Mouse (Mus musculus) layer of hippocampus, adult 8-10 months (tissue): ENCODE data around the gene Dnajb8. TPM values are rescaled to one million over a fixed set of nuclear protein-coding genes. Genes with fewer than 3 reads are reported as not detected.

Experiments used
- DNase-seq, 2 experiments: peaks; one replicate each; pipeline ENCODE4 v3.0.0; 2022; ENCODE audit warnings: low spot score in 2 of 2
- total RNA-seq, 4 experiments: library from RNA; stranded (reverse); gene quantifications; 2 replicates each; pipeline ENCODE4 v1.2.4; 2022

The Dnajb8 gene
- total RNA-seq, 4 experiments from 2014 or later: not detected

DNA sequence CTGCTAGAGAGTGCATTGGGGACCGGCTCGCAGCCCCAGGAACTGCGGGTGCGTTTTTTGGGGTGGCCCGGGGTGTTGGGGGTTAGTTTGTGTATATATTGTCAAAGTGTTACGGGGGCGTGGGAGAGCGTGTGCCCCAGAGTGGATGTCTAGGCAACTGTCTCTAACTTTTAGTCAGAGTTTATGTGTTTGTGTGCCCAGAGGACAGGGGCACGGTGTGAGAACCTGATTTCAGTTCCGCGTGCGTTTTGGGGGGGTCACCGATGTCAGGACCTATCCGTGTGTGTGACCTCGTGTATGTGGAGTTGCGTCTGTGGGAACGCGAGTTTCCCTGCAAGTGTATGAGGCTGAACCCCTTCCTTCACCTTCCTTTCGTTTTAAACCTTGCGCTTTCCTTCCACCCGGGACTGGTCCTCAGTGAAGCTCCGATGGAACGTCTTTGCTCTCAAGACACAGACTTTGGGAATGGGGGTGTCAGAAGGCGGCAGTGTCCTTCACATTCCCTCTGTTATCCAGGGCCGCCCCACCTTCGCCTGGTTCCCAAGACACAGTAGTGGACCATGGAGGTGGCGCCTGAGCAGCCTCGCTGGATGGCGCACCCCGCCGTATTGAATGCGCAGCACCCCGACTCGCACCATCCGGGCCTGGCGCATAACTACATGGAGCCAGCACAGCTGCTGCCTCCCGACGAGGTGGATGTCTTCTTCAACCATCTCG is 22.9 kb upstream of the Dnajb8 start:
- no peak for DNase-seq

DNA sequence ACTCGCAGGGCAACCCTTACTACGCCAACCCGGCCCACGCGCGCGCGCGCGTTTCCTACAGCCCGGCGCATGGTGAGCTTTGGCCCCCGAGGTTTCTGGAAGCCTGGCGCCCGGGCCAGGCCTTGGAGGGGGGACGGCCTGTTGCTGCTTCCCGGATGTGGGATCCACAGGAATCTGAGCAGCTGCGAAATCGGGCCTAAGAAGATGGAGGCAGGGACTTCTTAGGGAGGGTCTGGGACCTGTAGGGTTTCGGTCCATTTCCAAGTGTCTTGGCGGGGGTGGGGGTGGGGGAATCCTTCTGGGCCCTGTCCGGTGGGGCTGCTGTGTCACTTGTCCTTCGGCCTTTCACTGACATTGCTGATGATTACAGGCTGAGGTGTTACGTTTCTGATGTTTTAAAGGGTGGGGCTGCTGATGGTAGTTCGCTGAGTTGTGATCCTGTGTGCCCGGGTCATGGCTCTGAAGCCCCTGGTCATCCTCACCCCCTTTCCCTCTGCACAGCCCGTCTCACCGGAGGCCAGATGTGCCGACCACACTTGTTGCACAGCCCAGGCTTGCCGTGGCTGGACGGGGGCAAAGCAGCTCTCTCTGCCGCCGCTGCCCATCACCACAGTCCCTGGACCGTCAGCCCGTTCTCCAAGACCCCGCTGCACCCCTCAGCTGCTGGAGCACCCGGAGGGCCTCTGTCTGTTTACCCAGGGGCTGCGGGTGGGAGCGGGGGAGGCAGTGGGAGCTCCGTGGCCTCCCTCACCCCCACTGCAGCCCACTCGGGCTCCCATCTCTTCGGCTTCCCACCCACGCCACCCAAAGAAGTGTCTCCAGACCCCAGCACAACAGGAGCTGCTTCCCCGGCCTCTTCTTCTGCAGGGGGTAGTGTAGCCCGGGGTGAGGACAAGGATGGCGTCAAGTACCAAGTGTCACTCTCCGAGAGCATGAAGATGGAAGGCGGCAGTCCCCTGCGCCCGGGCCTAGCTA is 22.1 kb upstream of the Dnajb8 start:
- DNase-seq: no peak

GRCm38 (mm10) chr6:88200693-88201609 is 21.1 kb upstream of the Dnajb8 start:
- no peak for DNase-seq

DNA sequence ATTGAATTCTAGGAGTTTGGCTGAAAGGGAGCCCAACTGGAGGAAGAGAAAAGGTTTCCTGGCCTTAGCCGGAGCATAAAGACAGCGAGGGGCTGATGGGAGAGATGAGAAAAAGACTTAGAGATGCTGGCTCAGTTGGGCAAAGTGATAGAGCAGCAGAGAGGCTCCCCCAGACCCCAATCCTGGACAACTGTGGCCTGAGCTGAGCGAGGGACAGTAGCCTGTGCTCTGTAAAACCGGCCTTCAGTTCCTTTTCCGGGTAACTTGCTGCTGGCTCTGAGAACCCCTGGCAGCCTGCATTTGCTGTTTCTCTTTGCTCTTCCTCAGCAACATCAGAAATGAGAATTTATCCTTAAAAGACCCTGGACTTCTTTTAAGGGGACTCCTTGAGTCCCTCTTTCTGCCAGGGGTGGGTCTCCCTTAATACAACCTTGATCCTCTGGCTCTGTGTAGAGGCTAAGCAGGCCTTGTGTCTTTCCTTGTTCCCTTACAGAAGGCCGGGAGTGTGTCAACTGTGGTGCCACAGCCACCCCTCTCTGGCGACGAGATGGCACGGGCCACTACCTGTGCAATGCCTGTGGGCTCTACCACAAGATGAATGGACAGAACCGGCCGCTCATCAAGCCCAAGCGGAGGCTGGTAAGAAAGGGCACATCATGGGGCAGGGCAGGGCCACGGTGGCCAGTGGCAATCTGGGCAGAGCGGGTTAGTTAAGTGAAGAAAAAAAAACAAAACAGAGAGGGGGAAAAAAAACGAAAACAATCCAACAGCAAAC is 20.0 kb upstream of the Dnajb8 start:
- DNase-seq: no peak

- no peak for DNase-seq
Observed at GRCm38 (mm10) chr6:88202921-88203690, 19.0 kb upstream of the Dnajb8 start.

GRCm38 (mm10) chr6:88203791-88204405 is 18.2 kb upstream of the Dnajb8 start:
- no peak for DNase-seq

GRCm38 (mm10) chr6:88204531-88205385 is 17.3 kb upstream of the Dnajb8 start:
- no peak for DNase-seq

- DNase-seq: no peak
Observed at GRCm38 (mm10) chr6:88205386-88205700, 16.7 kb upstream of the Dnajb8 start.

DNA sequence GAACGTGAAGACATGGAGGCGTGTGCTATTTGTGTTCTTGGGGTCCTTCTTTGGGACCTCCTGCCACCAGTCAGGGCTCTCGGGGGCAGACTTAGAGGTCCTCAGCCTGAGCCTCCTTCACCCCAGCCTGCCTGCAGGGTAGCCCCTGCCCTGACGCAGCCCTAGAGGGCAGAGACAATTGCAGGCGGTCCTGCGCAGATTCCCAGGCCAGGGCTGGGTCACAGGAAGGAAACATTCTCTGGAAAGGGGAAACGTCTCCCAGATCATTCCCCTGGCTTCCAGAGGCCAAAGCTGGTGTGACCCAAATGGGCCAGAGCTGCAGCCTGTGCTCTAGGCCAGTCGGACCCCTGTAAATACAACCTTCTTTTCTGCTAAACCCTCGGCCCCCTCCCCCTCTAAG is 16.1 kb upstream of the Dnajb8 start:
- no peak for DNase-seq

GRCm38 (mm10) chr6:88206566-88206965 is 15.5 kb upstream of the Dnajb8 start:
- DNase-seq: no peak

GRCm38 (mm10) chr6:88207403-88208033 is 14.6 kb upstream of the Dnajb8 start:
- no peak for DNase-seq

DNA sequence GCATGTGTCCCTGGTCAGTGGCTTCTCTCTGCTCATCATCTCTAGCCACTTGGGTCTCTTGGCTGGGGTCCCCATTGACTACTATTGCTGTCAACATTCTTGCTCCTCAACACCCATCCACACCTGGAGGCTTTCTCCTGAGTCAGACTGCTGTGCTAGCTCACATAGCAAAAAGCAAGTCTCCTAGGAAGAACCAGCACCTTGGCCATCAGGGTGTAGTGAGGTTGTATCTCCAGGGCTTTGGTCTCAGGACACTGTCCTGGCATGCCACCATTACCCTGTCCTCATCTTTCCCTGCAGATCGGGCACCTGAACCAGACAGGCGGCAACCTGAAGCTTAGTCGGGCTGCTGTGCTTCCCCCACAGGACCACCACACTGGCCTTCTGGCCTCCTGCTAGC is 13.7 kb upstream of the Dnajb8 start:
- no peak for DNase-seq

DNA sequence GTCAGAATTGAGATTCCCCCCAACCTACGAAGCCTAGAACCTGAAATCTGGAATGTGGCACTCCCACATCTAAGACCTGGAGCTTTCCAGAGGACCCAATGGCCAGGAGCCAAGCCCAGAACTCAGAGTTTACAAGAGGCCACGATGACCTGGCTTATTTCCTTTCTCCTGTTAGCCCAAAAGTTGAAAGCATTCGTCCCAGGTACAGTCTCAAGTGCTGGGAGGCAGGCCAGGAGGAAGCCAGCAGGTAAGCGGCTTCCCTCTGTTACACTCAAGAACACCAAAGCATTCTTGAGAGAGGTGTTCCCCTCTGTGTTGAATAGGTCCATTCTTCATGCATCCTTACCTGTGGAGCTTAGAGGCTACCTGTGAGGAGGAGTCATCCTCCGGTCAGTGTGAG is 12.6 kb upstream of the Dnajb8 start:
- no peak for DNase-seq

DNA sequence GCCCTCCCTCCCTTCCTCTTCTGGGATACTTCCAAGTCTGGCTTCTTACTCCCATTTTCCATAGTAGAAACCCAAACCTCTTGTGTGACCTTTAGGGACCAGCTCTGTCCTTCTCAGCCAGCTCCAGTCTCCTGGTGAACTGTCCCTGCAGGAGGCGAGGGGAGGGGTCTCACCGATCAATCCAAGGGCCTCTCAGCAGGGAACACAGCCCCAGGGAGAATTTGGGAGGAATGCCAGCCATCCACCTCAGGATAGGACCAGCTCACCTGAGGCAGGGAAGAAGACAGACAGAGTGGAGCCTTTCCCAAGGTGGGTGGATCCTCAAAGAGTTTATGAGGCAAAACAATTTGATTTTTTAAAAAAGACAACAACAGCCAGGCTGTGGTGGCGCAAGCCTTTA is 11.9 kb upstream of the Dnajb8 start:
- no peak for DNase-seq

- no peak for DNase-seq
Observed at GRCm38 (mm10) chr6:88215797-88216196, 6.3 kb upstream of the Dnajb8 start.

DNA sequence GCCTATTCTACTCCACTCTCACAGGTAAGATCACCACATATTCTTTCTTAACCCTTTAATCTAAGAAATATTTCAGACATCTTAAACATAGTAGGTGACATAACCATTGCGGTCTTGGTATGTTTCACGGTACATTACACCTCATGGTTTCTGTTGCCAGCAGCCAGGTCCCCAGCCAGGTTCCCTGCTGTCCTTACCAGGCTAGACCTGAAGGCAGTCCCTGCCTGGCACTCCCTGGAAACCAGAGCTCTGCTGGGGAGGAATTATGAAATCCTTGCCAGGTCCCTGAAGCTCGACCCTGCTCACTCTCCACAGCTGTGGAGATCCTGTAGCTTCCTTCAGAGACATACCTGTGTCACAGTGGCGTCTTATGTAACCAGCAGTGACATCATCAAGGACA is 5.9 kb upstream of the Dnajb8 start:
- no peak for DNase-seq

DNA sequence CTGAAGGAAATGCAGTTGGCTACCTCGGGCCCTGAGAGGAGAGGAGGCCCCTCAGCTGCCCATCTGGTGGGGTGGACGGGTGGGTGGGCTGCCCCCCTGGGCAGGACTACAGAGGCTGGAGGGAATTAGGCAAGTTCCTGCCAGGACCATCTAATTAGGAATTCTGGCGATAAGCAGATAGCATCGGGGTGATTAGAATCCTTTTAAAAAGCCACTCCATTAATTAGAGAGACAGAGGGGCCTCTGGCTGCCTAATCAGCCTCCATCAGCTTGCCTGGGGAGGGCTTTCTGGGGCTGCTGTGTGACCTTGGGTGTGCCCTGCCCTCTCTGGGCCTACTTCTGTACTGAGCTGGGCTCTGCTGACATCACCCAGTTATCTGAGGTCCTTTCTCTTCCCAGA is 3.0 kb upstream of the Dnajb8 start:
- DNase-seq: no peak

DNA sequence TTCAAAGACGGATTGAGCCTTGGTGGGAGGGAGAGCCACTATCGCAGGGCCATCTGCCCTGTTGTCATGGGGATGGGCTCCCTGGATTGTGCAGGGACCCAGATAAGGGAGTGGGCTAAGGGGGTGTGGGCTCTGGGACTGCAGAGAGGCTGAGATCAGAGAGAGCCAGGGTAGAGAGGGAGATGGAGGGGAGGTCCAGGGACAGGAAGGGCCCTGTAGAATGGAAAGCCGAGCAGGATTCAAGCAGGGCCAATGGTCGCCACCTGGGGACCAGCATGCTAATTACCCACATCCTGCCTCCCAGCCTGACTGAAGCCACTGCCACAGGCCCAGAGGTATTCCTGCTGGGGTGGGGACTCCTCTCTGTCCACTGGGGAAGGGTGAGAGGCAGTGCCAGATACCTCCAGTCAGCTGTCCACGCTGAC is 4.5 kb downstream of the Dnajb8 start:
- no peak for DNase-seq
